Mouse (Mus musculus) gastrocnemius, postnatal 10 days (tissue): ENCODE results near the gene Olfml2a. TPM values are rescaled to one million over a fixed set of nuclear protein-coding genes. Genes with fewer than 3 reads are reported as not detected.

Experiments used
- DNase-seq: peaks from one replicate; pipeline ENCODE4 v3.0.0; 2021; ENCODE audit warnings: mixed read lengths
- long read RNA-seq, 2 experiments: library from polyadenylated mRNA; stranded (forward); transcript quantifications; one replicate each; pipeline ENCODE4 v2.0.0; 2021
- total RNA-seq, 2 experiments: library from RNA; stranded (reverse); gene quantifications; 2 replicates each; pipeline ENCODE4 v1.2.3; 2021

Gene Olfml2a
- 10 to 100 TPM; 25.2 to 32.6 TPM for total RNA-seq
- long read RNA-seq, experiment 1, full-length matches to known transcripts, result 18 of 27 reads
- long read RNA-seq, experiment 1, partial matches to known transcripts, result 1 of 27 reads
- long read RNA-seq, experiment 1, other reads (novel, unspliced or antisense), result 8 of 27 reads
- long read RNA-seq, experiment 2, full-length matches to known transcripts, result 14 of 22 reads
- long read RNA-seq, experiment 2, partial matches to known transcripts, result 1 of 22 reads
- long read RNA-seq, experiment 2, other reads (novel, unspliced or antisense), result 7 of 22 reads

GRCm38 (mm10) chr2:38931851-38932667, at the start of gene Olfml2a:
Gene Olfml2a, plus strand, starts transcription at chr2:38931978.
- DNase-seq, result peak; percentile 77

GRCm38 (mm10) chr2:38902866-38903265, 28.9 kb upstream of the Olfml2a start:
- no peak for DNase-seq

- DNase-seq, result no peak
Measured at GRCm38 (mm10) chr2:38904290-38904689, 27.5 kb upstream of the Olfml2a start.

GRCm38 (mm10) chr2:38906097-38906496, 25.7 kb upstream of the Olfml2a start:
- DNase-seq, result peak; percentile 28

- no peak for DNase-seq
Measured at GRCm38 (mm10) chr2:38908604-38909003, 23.2 kb upstream of the Olfml2a start.

- DNase-seq, result no peak
Measured at GRCm38 (mm10) chr2:38914517-38914916, 17.3 kb upstream of the Olfml2a start.

- no peak for DNase-seq
Measured at GRCm38 (mm10) chr2:38914965-38915364, 16.8 kb upstream of the Olfml2a start.

GRCm38 (mm10) chr2:38916947-38917691, 14.7 kb upstream of the Olfml2a start:
- no peak for DNase-seq

GRCm38 (mm10) chr2:38921374-38921773, 10.4 kb upstream of the Olfml2a start:
- no peak for DNase-seq

- DNase-seq, result no peak
Measured at GRCm38 (mm10) chr2:38923471-38923870, 8.3 kb upstream of the Olfml2a start.

GRCm38 (mm10) chr2:38923911-38924310, 7.9 kb upstream of the Olfml2a start:
- no peak for DNase-seq

GRCm38 (mm10) chr2:38924571-38924970, 7.2 kb upstream of the Olfml2a start:
- DNase-seq, result no peak

GRCm38 (mm10) chr2:38925171-38926080, 6.4 kb upstream of the Olfml2a start:
- no peak for DNase-seq

- DNase-seq, result peak; percentile 88
Measured at GRCm38 (mm10) chr2:38926145-38926891, 5.5 kb upstream of the Olfml2a start.

- peak; percentile 84 for DNase-seq
Measured at GRCm38 (mm10) chr2:38927115-38927979, 4.4 kb upstream of the Olfml2a start, which contains the start of gene Nr6a1. Gene Nr6a1, minus strand, starts transcription at chr2:38927688.

GRCm38 (mm10) chr2:38930269-38930668, 1.5 kb upstream of the Olfml2a start:
- DNase-seq, result no peak

- no peak for DNase-seq
Measured at GRCm38 (mm10) chr2:38933931-38934330, 2.2 kb downstream of the Olfml2a start.

- DNase-seq, result no peak
Measured at GRCm38 (mm10) chr2:38934936-38935335, 3.2 kb downstream of the Olfml2a start.

GRCm38 (mm10) chr2:38936721-38937378, 5.1 kb downstream of the Olfml2a start:
- DNase-seq, result no peak
